Mouse (Mus musculus) forebrain, embryonic 11.5 days (tissue): ENCODE results near the gene Amy2a4. TPM values are rescaled to one million over a fixed set of nuclear protein-coding genes. Genes with fewer than 3 reads are reported as not detected.
"Not testable (repeated sequence)": the region's sequence is repeated elsewhere in the genome, so short reads cannot be mapped to it uniquely, and the experiment has no call there.

ENCODE experiments used
- ATAC-seq: fragments of 200-750 bp; cut with Nextera tagmentation; replicated peaks from 2 replicates; pipeline ENCODE4 v1.8.0; 2017; ENCODE audit warnings: moderate TSS enrichment; ENCODE audit not compliant: low FRiP score
- DNase-seq: peaks from one replicate; pipeline ENCODE4 v3.0.0-alpha.2; 2017; ENCODE audit warnings: low spot score
- H3K27ac ChIP-seq: fragments of 300-500 bp; sonication (generic); 2 replicates; pipeline ENCODE4 v1.5.1; 2014; ENCODE audit warnings: low read depth, low read length
- H3K27me3 ChIP-seq: fragments of 300-500 bp; sonication (generic); 2 replicates; pipeline ENCODE4 v1.6.1; 2014; ENCODE audit warnings: mild to moderate bottlenecking, low read length, mixed read lengths; ENCODE audit not compliant: control insufficient read depth, insufficient read depth
- H3K36me3 ChIP-seq: fragments of 300-500 bp; sonication (generic); 2 replicates; pipeline ENCODE4 v1.6.1; 2014; ENCODE audit warnings: mild to moderate bottlenecking, low read length, moderate library complexity, mixed read lengths; ENCODE audit not compliant: control insufficient read depth, insufficient read depth
- H3K4me1 ChIP-seq: fragments of 300-500 bp; sonication (generic); replicated peaks from 2 replicates; pipeline ENCODE4 v1.6.1; 2014; ENCODE audit warnings: low read length, mixed read lengths; ENCODE audit not compliant: control insufficient read depth, insufficient read depth
- H3K4me2 ChIP-seq: fragments of 300-500 bp; sonication (generic); 2 replicates; pipeline ENCODE4 v1.6.1; 2014; ENCODE audit warnings: low read depth, mild to moderate bottlenecking, low read length, moderate library complexity, mixed read lengths; ENCODE audit not compliant: severe bottlenecking
- H3K4me3 ChIP-seq: fragments of 300-500 bp; sonication (generic); 2 replicates; pipeline ENCODE4 v1.5.1; 2014; ENCODE audit warnings: low read depth, low read length
- H3K9ac ChIP-seq: fragments of 300-500 bp; sonication (generic); 2 replicates; pipeline ENCODE4 v1.6.1; 2014; ENCODE audit warnings: low read length
- H3K9me3 ChIP-seq: fragments of 300-500 bp; sonication (generic); 2 replicates; pipeline ENCODE4 v1.6.1; 2016; ENCODE audit warnings: low read length, mixed read lengths; ENCODE audit not compliant: control insufficient read depth
- WGBS: fragments of 180-500 bp; shearing (Covaris S2); extraction: QIAGEN DNeasy Blood & Tissue Kit; methylation state at CpG from one replicate; pipeline ENCODE4 v1.1.7; 2014; 5-methylcytosine and 5-hydroxymethylcytosine counted together
- polyA plus RNA-seq: library from polyadenylated mRNA; unstranded; fragments of >200 nt; fragmentation: Nextera tagmentation; extraction: Ambion mirVana; gene quantifications from 2 replicates; pipeline ENCODE4 v1.2.1, GENCODE M21; 2014

Amy2a4 gene
- polyA plus RNA-seq, result not detected in 2 replicates

- not testable (repeated sequence) for H3K27ac ChIP-seq, H3K4me3 ChIP-seq, H3K4me2 ChIP-seq, H3K4me1 ChIP-seq, H3K36me3 ChIP-seq, H3K9me3 ChIP-seq, H3K27me3 ChIP-seq, DNase-seq, H3K9ac ChIP-seq, ATAC-seq
- no CpG with 5 or more reads among the region's 4 CpGs for WGBS
These were observed at the start of gene Amy2a4 for GRCm38 (mm10) chr3:113291349-113291748. Amy2a4 (minus strand) TSS chr3:113291449.

- not testable (repeated sequence) for H3K9ac ChIP-seq, H3K4me2 ChIP-seq, H3K36me3 ChIP-seq, H3K9me3 ChIP-seq, H3K27me3 ChIP-seq, H3K4me3 ChIP-seq, H3K27ac ChIP-seq, DNase-seq, H3K4me1 ChIP-seq, ATAC-seq
- no CpG with 5 or more reads among the region's 4 CpGs for WGBS
These were observed 32.7 kb upstream of the Amy2a4 start, which contains the start of gene Amy2a3 for GRCm38 (mm10) chr3:113323952-113324351. Amy2a3 (minus strand) TSS chr3:113324052.

- H3K4me3 ChIP-seq, H3K9ac ChIP-seq, H3K4me1 ChIP-seq, H3K9me3 ChIP-seq, H3K4me2 ChIP-seq, H3K27ac ChIP-seq, H3K36me3 ChIP-seq, DNase-seq, H3K27me3 ChIP-seq: not testable (repeated sequence)
- ATAC-seq, result peak; percentile 39; the same call in 1 of the 2 replicates
- no CpG with 5 or more reads among the region's 3 CpGs for WGBS
These were observed 21.7 kb upstream of the Amy2a4 start for GRCm38 (mm10) chr3:113312937-113313336.

- H3K27ac ChIP-seq, H3K4me1 ChIP-seq, H3K36me3 ChIP-seq, H3K4me3 ChIP-seq, H3K27me3 ChIP-seq, H3K4me2 ChIP-seq, DNase-seq, H3K9me3 ChIP-seq, H3K9ac ChIP-seq: not testable (repeated sequence)
- ATAC-seq, result peak; percentile 60
These were observed 11.0 kb downstream of the Amy2a4 start for GRCm38 (mm10) chr3:113280285-113280684.

- H3K9me3 ChIP-seq, DNase-seq, H3K4me3 ChIP-seq, H3K9ac ChIP-seq, H3K27me3 ChIP-seq, H3K4me2 ChIP-seq, H3K27ac ChIP-seq, H3K4me1 ChIP-seq, H3K36me3 ChIP-seq: not testable (repeated sequence)
- ATAC-seq, result 0 out of 2 replicates have a peak, but pooled peaks have one; percentile 27
These were observed 11.7 kb downstream of the Amy2a4 start for GRCm38 (mm10) chr3:113279586-113279985.

GRCm38 (mm10) chr3:113258737-113259136 is 32.5 kb downstream of the Amy2a4 start, which contains the start of gene Amy2a5:
Amy2a5 (minus strand) TSS chr3:113258837.
- no CpG with 5 or more reads among the region's 4 CpGs for WGBS
- not testable (repeated sequence) for H3K9me3 ChIP-seq, H3K9ac ChIP-seq, H3K4me2 ChIP-seq, H3K4me3 ChIP-seq, ATAC-seq, H3K4me1 ChIP-seq, DNase-seq, H3K27me3 ChIP-seq, H3K27ac ChIP-seq, H3K36me3 ChIP-seq

Other genes with a start within 250 kb of the Amy2a4 start
- 0.09 and 0.16 TPM in 2 replicates for gene Amy2a5, start 32.6 kb downstream of the Amy2a4 start, polyA plus RNA-seq
- gene Amy2a3, start 32.6 kb upstream of the Amy2a4 start, polyA plus RNA-seq, result not detected in 2 replicates
- gene Amy2a2, start 65.2 kb upstream of the Amy2a4 start, polyA plus RNA-seq, result not detected in 2 replicates
- gene Amy2a1, start 241.0 kb upstream of the Amy2a4 start, polyA plus RNA-seq, result not detected in 2 replicates